Mouse (Mus musculus): ENCODE results near the gene Leng9. TPM values are rescaled to one million over a fixed set of nuclear protein-coding genes. Genes with fewer than 3 reads are reported as not detected.

Gene Leng9
- polyA plus RNA-seq, 1 experiment from 2014 or later: 7.7 TPM

DNA sequence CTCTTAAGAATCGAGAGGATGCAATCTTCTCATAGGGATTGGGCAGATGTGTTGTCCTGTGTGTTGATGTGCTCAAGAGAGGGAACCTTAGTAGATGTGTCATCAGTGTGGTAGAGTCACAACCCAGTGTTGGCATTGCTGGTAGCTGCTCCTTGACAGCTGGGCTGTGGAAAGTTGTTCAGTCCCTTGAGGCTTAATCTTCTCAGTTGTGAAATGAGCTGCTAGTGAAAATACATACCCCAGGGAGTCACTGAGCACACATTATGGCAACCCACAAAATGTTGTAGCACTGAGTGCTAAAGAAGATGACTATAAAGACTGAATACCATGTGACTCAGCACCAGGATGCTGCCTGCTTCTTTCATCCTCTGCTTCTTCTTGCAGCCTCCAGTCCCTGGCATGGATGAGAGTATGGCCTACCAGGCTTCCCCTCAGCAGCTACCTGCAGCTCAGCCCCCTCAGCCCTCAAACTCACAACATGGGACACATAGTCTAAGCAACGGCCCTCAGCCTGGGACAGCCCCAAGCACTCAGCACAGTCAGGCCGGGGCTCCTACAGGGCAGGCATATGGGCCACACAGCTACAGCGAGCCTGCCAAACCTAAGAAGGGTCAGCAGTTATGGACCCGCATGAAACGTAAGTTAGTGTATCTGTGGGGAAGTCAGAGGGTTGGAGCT, 8.4 kb downstream of the Leng9 start:
- Histone ChIP-seq H3K9me3 (ENCODE audit: low read length) (no peaks in the 10 kb centered on the region), H3K27ac (ENCODE audit: low read length) (no peak overlapping the region), H3K4me3 (ENCODE audit: low read depth, low read length) (no peak overlapping the region), H3K27me3 (replicated peaks; ENCODE audit: insufficient read depth, low read length) (no peaks in the 10 kb centered on the region), H3K4me2 (replicated peaks; ENCODE audit: low read depth, low read length) (no peak overlapping the region), H3K36me3 (ENCODE audit: insufficient read depth, low read length) (peaks cover 78% of the 10 kb centered on the region), H3K4me1 (ENCODE audit: insufficient read depth, low read depth, low read length) (0 out of 2 replicates have a peak, but pooled peaks cover 3% of the 10 kb centered on the region), H3K9ac (replicated peaks; ENCODE audit: low read depth) (no peak overlapping the region)
- TF ChIP-seq EP300 (IDR thresholded peaks at IDR 0.05) (no peak), CTCF (IDR thresholded peaks at IDR 0.05) (no peak)
- no peak for ATAC-seq
- no peak for DNase-seq (ENCODE audit: low spot score)
- 91% methylated on average over 6 of the region's 6 CpGs for WGBS

DNA sequence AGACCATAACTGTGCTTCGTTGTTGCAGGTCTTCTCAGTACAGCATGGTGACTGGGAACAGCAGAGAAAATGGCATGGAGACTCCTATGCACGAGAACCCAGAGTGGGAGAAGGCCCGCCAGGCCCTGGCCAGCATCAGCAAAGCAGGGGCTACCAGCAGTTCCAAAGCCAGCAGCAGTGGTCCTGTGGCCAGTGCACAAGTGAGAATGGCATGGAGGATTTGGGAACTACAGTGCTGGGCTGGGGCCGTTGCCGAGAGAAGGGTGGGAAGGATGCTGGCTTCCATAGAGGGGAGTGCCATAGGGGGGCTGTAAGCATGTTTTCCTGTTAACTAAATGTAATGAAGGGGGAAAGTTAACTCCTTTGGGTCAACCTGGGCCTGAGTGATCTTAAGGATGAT, 10.8 kb downstream of the Leng9 start:
- no peak for DNase-seq (ENCODE audit: low spot score)
- Histone ChIP-seq H3K4me2 (replicated peaks; ENCODE audit: low read depth, low read length) (no peak overlapping the region), H3K9ac (replicated peaks; ENCODE audit: low read depth) (no peak overlapping the region), H3K9me3 (ENCODE audit: low read length) (no peaks in the 10 kb centered on the region), H3K4me1 (ENCODE audit: insufficient read depth, low read depth, low read length) (0 out of 2 replicates have a peak, but pooled peaks cover 3% of the 10 kb centered on the region), H3K36me3 (ENCODE audit: insufficient read depth, low read length) (peaks cover 57% of the 10 kb centered on the region), H3K4me3 (ENCODE audit: low read depth, low read length) (no peak overlapping the region), H3K27ac (ENCODE audit: low read length) (no peak overlapping the region), H3K27me3 (replicated peaks; ENCODE audit: insufficient read depth, low read length) (no peaks in the 10 kb centered on the region)
- ATAC-seq: no peak
- TF ChIP-seq EP300 (IDR thresholded peaks at IDR 0.05): no peak
- no peak for TF ChIP-seq CTCF (IDR thresholded peaks at IDR 0.05)
- 94% methylated on average over 5 of the region's 5 CpGs for WGBS

GRCm38 (mm10) chr7:4138671-4139070, 11.5 kb downstream of the Leng9 start:
- peaks cover 50% of the 10 kb centered on the region for H3K36me3 ChIP-seq (ENCODE audit: insufficient read depth, low read length)
- no peaks in the 10 kb centered on the region for H3K9me3 ChIP-seq (ENCODE audit: low read length)
- WGBS: 91% methylated on average over 7 of the region's 7 CpGs
- no peak for TF ChIP-seq EP300 (IDR thresholded peaks at IDR 0.05)
- no peak overlapping the region for H3K9ac ChIP-seq (replicated peaks; ENCODE audit: low read depth)
- 0 out of 2 replicates have a peak, but pooled peaks cover 3% of the 10 kb centered on the region for H3K4me1 ChIP-seq (ENCODE audit: insufficient read depth, low read depth, low read length)
- H3K27me3 ChIP-seq (replicated peaks; ENCODE audit: insufficient read depth, low read length): no peaks in the 10 kb centered on the region
- no peak overlapping the region for H3K27ac ChIP-seq (ENCODE audit: low read length)
- ATAC-seq (no peak), DNase-seq (ENCODE audit: low spot score) (no peak)
- H3K4me3 ChIP-seq (ENCODE audit: low read depth, low read length): no peak overlapping the region
- no peak overlapping the region for H3K4me2 ChIP-seq (replicated peaks; ENCODE audit: low read depth, low read length)

DNA sequence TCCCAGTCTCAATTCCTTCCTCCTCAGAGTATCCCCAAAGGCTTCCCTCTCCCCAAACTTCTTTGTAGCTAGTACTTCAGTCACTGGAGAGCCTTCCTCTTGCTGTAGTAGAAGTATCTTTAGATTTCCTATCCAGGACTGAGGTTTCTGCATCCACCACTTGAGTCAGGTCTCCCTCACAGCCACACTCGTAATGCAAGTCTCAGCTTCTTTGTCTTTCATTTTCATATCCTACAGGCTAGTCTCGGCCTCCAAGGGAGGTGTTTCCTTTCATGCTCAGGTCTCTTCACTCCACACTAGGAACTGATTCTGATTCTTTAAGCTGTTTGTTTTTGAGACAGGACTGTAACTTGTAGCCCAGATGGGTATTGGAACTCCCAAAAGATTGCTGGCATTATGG, 12.0 kb downstream of the Leng9 start:
- no peak for DNase-seq (ENCODE audit: low spot score)

GRCm38 (mm10) chr7:4137746-4138145, 12.4 kb downstream of the Leng9 start:
- Histone ChIP-seq H3K4me2 (replicated peaks; ENCODE audit: low read depth, low read length) (peak overlapping the region; percentile 86), H3K27ac (ENCODE audit: low read length) (peak overlapping the region; percentile 96; the same call in 1 of the 2 replicates), H3K4me1 (ENCODE audit: insufficient read depth, low read depth, low read length) (0 out of 2 replicates have a peak, but pooled peaks cover 3% of the 10 kb centered on the region), H3K36me3 (ENCODE audit: insufficient read depth, low read length) (peaks cover 41% of the 10 kb centered on the region), H3K9me3 (ENCODE audit: low read length) (no peaks in the 10 kb centered on the region), H3K9ac (replicated peaks; ENCODE audit: low read depth) (peak overlapping the region; percentile 83), H3K27me3 (replicated peaks; ENCODE audit: insufficient read depth, low read length) (no peaks in the 10 kb centered on the region), H3K4me3 (ENCODE audit: low read depth, low read length) (peak overlapping the region; percentile 79)
- DNase-seq (ENCODE audit: low spot score) (no peak), ATAC-seq (no peak)
- TF ChIP-seq EP300 (IDR thresholded peaks at IDR 0.05): no peak
- no peak for TF ChIP-seq CTCF (IDR thresholded peaks at IDR 0.05)
- 41% methylated on average over 3 of the region's 3 CpGs for WGBS

More for the DNA sequence above, 12.0 kb downstream of the Leng9 start:
- TF ChIP-seq CTCF (IDR thresholded peaks at IDR 0.05) (no peak), EP300 (IDR thresholded peaks at IDR 0.05) (no peak)
- Histone ChIP-seq H3K27me3 (replicated peaks; ENCODE audit: insufficient read depth, low read length) (no peaks in the 10 kb centered on the region), H3K9ac (replicated peaks; ENCODE audit: low read depth) (peak overlapping the region; percentile 83; the same call in 1 of the 2 replicates), H3K36me3 (ENCODE audit: insufficient read depth, low read length) (peaks cover 45% of the 10 kb centered on the region), H3K4me2 (replicated peaks; ENCODE audit: low read depth, low read length) (peak overlapping the region; percentile 86), H3K4me3 (ENCODE audit: low read depth, low read length) (peak overlapping the region; percentile 79; the same call in 1 of the 2 replicates), H3K27ac (ENCODE audit: low read length) (no peak overlapping the region), H3K9me3 (ENCODE audit: low read length) (no peaks in the 10 kb centered on the region), H3K4me1 (ENCODE audit: insufficient read depth, low read depth, low read length) (0 out of 2 replicates have a peak, but pooled peaks cover 3% of the 10 kb centered on the region)
- no peak for ATAC-seq
- WGBS: 62% methylated on average over 2 of the region's 2 CpGs

- Histone ChIP-seq H3K9ac (replicated peaks; ENCODE audit: low read depth) (peak within 1 kb of the TSS; percentile 83), H3K27ac (ENCODE audit: low read length) (peak within 1 kb of the TSS; percentile 96), H3K4me3 (ENCODE audit: low read depth, low read length) (peak within 1 kb of the TSS; percentile 79), H3K4me2 (replicated peaks; ENCODE audit: low read depth, low read length) (peak within 1 kb of the TSS; percentile 86), H3K4me1 (ENCODE audit: insufficient read depth, low read depth, low read length) (0 out of 2 replicates have a peak, but pooled peaks cover 3% of the 10 kb centered on the region), H3K36me3 (ENCODE audit: insufficient read depth, low read length) (peaks cover 33% of the 10 kb centered on the region), H3K9me3 (ENCODE audit: low read length) (no peaks in the 10 kb centered on the region), H3K27me3 (replicated peaks; ENCODE audit: insufficient read depth, low read length) (no peaks in the 10 kb centered on the region)
- DNase-seq (ENCODE audit: low spot score) (peak; percentile 99), ATAC-seq (peak; percentile 99)
- WGBS: under 1% methylated on average over 60 of the region's 78 CpGs
- peak; percentile 66; the same call in 1 of the 2 replicates for TF ChIP-seq EP300 (IDR thresholded peaks at IDR 0.05)
- TF ChIP-seq CTCF (IDR thresholded peaks at IDR 0.05): peak; percentile 20; the same call in 1 of the 2 replicates
These were observed 13.2 kb downstream of the Leng9 start, which contains the start of gene Leng8 for GRCm38 (mm10) chr7:4136771-4137531. Gene Leng8, plus strand, starts transcription at chr7:4137039.
